Comparison of ENCODE assay signal across 20 mouse cellular contexts in the genomic region with DNA sequence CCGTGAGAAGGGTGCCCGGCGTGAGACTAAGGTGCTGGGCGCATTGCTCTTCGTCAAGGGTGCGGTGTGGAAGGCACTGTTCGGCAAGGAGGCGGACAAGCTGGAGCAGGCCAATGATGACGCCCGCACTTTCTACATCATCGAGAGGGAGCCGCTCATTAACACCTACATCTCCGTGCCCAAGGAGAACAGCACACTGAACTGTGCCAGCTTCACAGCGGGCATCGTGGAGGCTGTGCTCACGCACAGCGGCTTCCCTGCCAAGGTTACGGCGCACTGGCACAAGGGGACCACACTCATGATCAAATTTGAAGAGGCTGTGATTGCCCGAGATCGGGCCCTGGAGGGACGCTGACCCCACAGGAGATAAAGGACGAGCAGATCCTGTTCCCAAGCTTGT. TPM values are rescaled to one million over a fixed set of nuclear protein-coding genes. Genes with fewer than 3 reads are reported as not detected.
A peak's percentile ranks its signal among the peaks of the same experiment; 100 is the strongest.
DNase-seq lines count a peak whose midpoint lies in the region; ATAC-seq lines count a peak whose summit lies in the region.
"Had no signal": no experiment of that assay in that cellular context is flagged by ENCODE, and none has a peak within 500 bp of the region (broad histone marks: within the 10 kb centered on the region; RNA-seq: fewer than 3 reads in every experiment).

No protein-coding gene starts in this region.

- DNase-seq in cerebellum, adult 11-12 months, result peak; percentile 75
- DNase-seq in testis, postnatal 10 days (ENCODE audit: low spot score), result peak; percentile 42
- no peak for DNase-seq in testis, postnatal 14 days (ENCODE audit: low spot score)
- DNase-seq in cerebellum, adult 9-10 months, result peak; percentile 64
- DNase-seq in cerebellum, postnatal 36 days, result peak; percentile 53 to 63
- no peak for DNase-seq in ovary, postnatal 36 days (ENCODE audit: low spot score)
- no peak for DNase-seq in gastrocnemius, postnatal 25 days
- DNase-seq: adrenal gland, postnatal 25 days; gastrocnemius, postnatal 14 days; heart, postnatal 4 days; kidney, adult 9 months; kidney, postnatal 10 days; thymus, adult 2 months; thymus, postnatal 36 days had no signal

- no peak for ATAC-seq in cerebellum, adult (ENCODE audit: insufficient number of reproducible peaks, low FRiP score, low TSS enrichment)
- ATAC-seq: forebrain, embryonic 13.5 days; intestine, embryonic 16.5 days had no signal

RNA-seq across cellular contexts. Expression of a gene that starts 3.1 kb away (rescaled TPM):
- total RNA-seq in gastrocnemius, postnatal 25 days (2021), result 10 to 100 TPM; 17.8 to 18.0 TPM

RNA-seq across cellular contexts. Expression of a gene that starts 7.1 kb away (rescaled TPM):
- 1 to 10 TPM in 1 of 2 experiments, not detected in 1; 7.8 TPM for total RNA-seq in gastrocnemius, postnatal 25 days (2021)

RNA-seq across cellular contexts. Expression of a gene that starts 13.7 kb away (rescaled TPM):
- total RNA-seq in gastrocnemius, postnatal 25 days (2021), result not detected
- total RNA-seq: gastrocnemius, postnatal 14 days; midbrain, postnatal 0 days had no signal

RNA-seq across cellular contexts. Expression of a gene that starts 14.7 kb away (rescaled TPM):
- under 1 TPM; 0.23 to 0.27 TPM for total RNA-seq in gastrocnemius, postnatal 25 days (2021)
- total RNA-seq: left cerebral cortex, postnatal 10 days; megakaryocyte progenitor cell, adult 5-6 weeks; midbrain, postnatal 0 days had no signal

RNA-seq across cellular contexts. Expression of a gene that starts 23.7 kb away (rescaled TPM):
- total RNA-seq in gastrocnemius, postnatal 25 days (2021), result 10 to 100 TPM in 1 of 2 experiments, under 1 TPM in 1; 0.97 to 24.5 TPM
- total RNA-seq: heart, postnatal 4 days; megakaryocyte progenitor cell, adult 5-6 weeks; midbrain, postnatal 0 days had no signal

Comparison
In these comparisons a context has a peak if more than half of its experiments do, and no peak if none do; other contexts are left out.
1. DNase-seq: peak in cerebellum, adult 11-12 months (single experiment), testis, postnatal 10 days (single experiment), cerebellum, adult 9-10 months (single experiment) and cerebellum, postnatal 36 days (2 of 2); none in testis, postnatal 14 days (single experiment), ovary, postnatal 36 days (single experiment) and gastrocnemius, postnatal 25 days (single experiment).